ENCODE assay signal across 8 mouse cellular contexts in genomic region chr11:44665741-44666531, GRCm38 (mm10). TPM values are rescaled to one million over a fixed set of nuclear protein-coding genes. Genes with fewer than 3 reads are reported as not detected.
A peak's percentile ranks its signal among the peaks of the same experiment; 100 is the strongest.
DNase-seq lines count a peak whose midpoint lies in the region; ATAC-seq and TF ChIP-seq lines count a peak whose summit lies in the region.

No protein-coding gene starts in this region.

- peak overlapping the region; percentile 48; the same call in 1 of the 2 replicates for H3K4me2 ChIP-seq in forebrain, embryonic 11.5 days (ENCODE audit: low read depth, low read length, severe bottlenecking)
- H3K4me2 ChIP-seq in forebrain, postnatal 0 days (ENCODE audit: low read depth), result no peak overlapping the region
- H3K4me2 ChIP-seq in lung, embryonic 15.5 days, result peak overlapping the region; percentile 56; the same call in 1 of the 2 replicates
- H3K4me2 ChIP-seq in limb, embryonic 11.5 days (ENCODE audit: low read depth, severe bottlenecking), result peak overlapping the region; percentile 34
- H3K4me2 ChIP-seq in stomach, embryonic 16.5 days (ENCODE audit: low read depth, low read length), result peak overlapping the region; percentile 45; the same call in 1 of the 2 replicates

- H3K36me3 ChIP-seq in forebrain, embryonic 11.5 days (ENCODE audit: control insufficient read depth, insufficient read depth, low read length), result no peaks in the 10 kb centered on the region
- no peaks in the 10 kb centered on the region for H3K36me3 ChIP-seq in forebrain, postnatal 0 days (ENCODE audit: insufficient read depth)
- H3K36me3 ChIP-seq in lung, embryonic 15.5 days, result no peaks in the 10 kb centered on the region
- no peaks in the 10 kb centered on the region for H3K36me3 ChIP-seq in limb, embryonic 11.5 days (ENCODE audit: control insufficient read depth, insufficient read depth, low read length)
- H3K36me3 ChIP-seq in stomach, embryonic 16.5 days (ENCODE audit: control insufficient read depth, insufficient read depth, low read length), result no peaks in the 10 kb centered on the region

- no peaks in the 10 kb centered on the region for H3K9me3 ChIP-seq in forebrain, embryonic 11.5 days (ENCODE audit: control insufficient read depth, low read length)
- no peaks in the 10 kb centered on the region for H3K9me3 ChIP-seq in forebrain, postnatal 0 days (ENCODE audit: low read length)
- H3K9me3 ChIP-seq in lung, embryonic 15.5 days, result no peaks in the 10 kb centered on the region
- no peaks in the 10 kb centered on the region for H3K9me3 ChIP-seq in limb, embryonic 11.5 days (ENCODE audit: control insufficient read depth, low read length)
- no peaks in the 10 kb centered on the region for H3K9me3 ChIP-seq in stomach, embryonic 16.5 days (replicated peaks; ENCODE audit: control insufficient read depth, low read length)

- H3K27me3 ChIP-seq in forebrain, embryonic 11.5 days (ENCODE audit: control insufficient read depth, insufficient read depth, low read length), result peaks cover 19% of the 10 kb centered on the region
- H3K27me3 ChIP-seq in forebrain, postnatal 0 days (ENCODE audit: insufficient read depth, low read length), result peaks cover 47% of the 10 kb centered on the region
- H3K27me3 ChIP-seq in lung, embryonic 15.5 days, result peaks cover 24% of the 10 kb centered on the region; the same call in 1 of the 2 replicates
- H3K27me3 ChIP-seq in limb, embryonic 11.5 days (ENCODE audit: control insufficient read depth, insufficient read depth, low read length), result no peaks in the 10 kb centered on the region
- peaks cover 3% of the 10 kb centered on the region; the same call in 1 of the 2 replicates for H3K27me3 ChIP-seq in stomach, embryonic 16.5 days (ENCODE audit: control insufficient read depth, insufficient read depth, low read length)

- WGBS in forebrain, embryonic 11.5 days, result 25% methylated on average over 7 of the region's 7 CpGs
- 43% methylated on average over 7 of the region's 7 CpGs for WGBS in forebrain, postnatal 0 days
- WGBS in lung, embryonic 15.5 days, result 49% methylated on average over 7 of the region's 7 CpGs
- 12% methylated on average over 7 of the region's 7 CpGs for WGBS in limb, embryonic 11.5 days
- WGBS in stomach, embryonic 16.5 days, result 49% methylated on average over 7 of the region's 7 CpGs

- no peak overlapping the region; the same call in 1 of the 2 replicates for H3K4me3 ChIP-seq in forebrain, embryonic 11.5 days (ENCODE audit: low read depth, low read length)
- H3K4me3 ChIP-seq in forebrain, postnatal 0 days (ENCODE audit: low read depth, low read length), result no peak overlapping the region
- no peak overlapping the region for H3K4me3 ChIP-seq in lung, embryonic 15.5 days
- no peak overlapping the region for H3K4me3 ChIP-seq in limb, embryonic 11.5 days (ENCODE audit: low read depth, low read length)
- H3K4me3 ChIP-seq in stomach, embryonic 16.5 days (replicated peaks; ENCODE audit: low read length), result no peak overlapping the region

- peaks cover 12% of the 10 kb centered on the region for H3K4me1 ChIP-seq in forebrain, embryonic 11.5 days (replicated peaks; ENCODE audit: control insufficient read depth, insufficient read depth, low read length)
- no peaks in the 10 kb centered on the region for H3K4me1 ChIP-seq in forebrain, postnatal 0 days (ENCODE audit: insufficient read depth)
- H3K4me1 ChIP-seq in lung, embryonic 15.5 days, result peaks cover 6% of the 10 kb centered on the region
- peaks cover 26% of the 10 kb centered on the region for H3K4me1 ChIP-seq in limb, embryonic 11.5 days (ENCODE audit: control insufficient read depth, insufficient read depth, low read length)
- peaks cover 8% of the 10 kb centered on the region for H3K4me1 ChIP-seq in stomach, embryonic 16.5 days (ENCODE audit: control insufficient read depth, insufficient read depth, low read length)

- TF ChIP-seq CTCF in forebrain, postnatal 0 days (IDR thresholded peaks at IDR 0.05; ENCODE audit: low read depth), result no peak

- H3K9ac ChIP-seq in forebrain, embryonic 11.5 days (ENCODE audit: low read length), result no peak overlapping the region
- H3K9ac ChIP-seq in forebrain, postnatal 0 days, result no peak overlapping the region
- no peak overlapping the region for H3K9ac ChIP-seq in lung, embryonic 15.5 days
- no peak overlapping the region for H3K9ac ChIP-seq in limb, embryonic 11.5 days (ENCODE audit: low read length)
- no peak overlapping the region for H3K9ac ChIP-seq in stomach, embryonic 16.5 days (ENCODE audit: low read length)

- ATAC-seq in forebrain, embryonic 11.5 days (replicated peaks; ENCODE audit: low FRiP score), result no peak
- ATAC-seq in forebrain, postnatal 0 days, result no peak
- 0 out of 2 replicates have a peak, but pooled peaks have one; percentile 11 for ATAC-seq in lung, embryonic 15.5 days (ENCODE audit: borderline replicate concordance, extremely low read depth, low FRiP score, low TSS enrichment)
- ATAC-seq in limb, embryonic 11.5 days (ENCODE audit: insufficient number of reproducible peaks, low FRiP score, low TSS enrichment, low read depth), result 0 out of 2 replicates have a peak, but pooled peaks have one; percentile 22
- ATAC-seq in stomach, embryonic 16.5 days (ENCODE audit: insufficient read depth, low FRiP score), result no peak

- no peak for DNase-seq in forebrain, embryonic 11.5 days (ENCODE audit: low spot score)
- DNase-seq in forebrain, postnatal 0 days, result no peak
- DNase-seq in lung, adult 18-20 months, result no peak
- no peak for DNase-seq in limb, embryonic 11.5 days (ENCODE audit: low spot score)
- DNase-seq in spleen, postnatal 36 days (ENCODE audit: low spot score in 2 of 2), result no peak
- no peak for DNase-seq in B cell, adult 2 months

- no peak overlapping the region for H3K27ac ChIP-seq in forebrain, embryonic 11.5 days (ENCODE audit: low read depth, low read length)
- H3K27ac ChIP-seq in forebrain, postnatal 0 days (ENCODE audit: low read depth, low read length), result no peak overlapping the region
- no peak overlapping the region for H3K27ac ChIP-seq in lung, embryonic 15.5 days
- H3K27ac ChIP-seq in limb, embryonic 11.5 days (replicated peaks; ENCODE audit: low read depth, low read length), result peak overlapping the region; percentile 37; the same call in 1 of the 2 replicates
- H3K27ac ChIP-seq in stomach, embryonic 16.5 days (ENCODE audit: low read length), result peak overlapping the region; percentile 39; the same call in 1 of the 2 replicates

RNA-seq across cellular contexts. Expression of gene Ebf1, which starts 48.8 kb away (rescaled TPM):
- 17.5 and 21.3 TPM in 2 replicates for polyA plus RNA-seq in forebrain, embryonic 11.5 days (2014; fragmentation: Nextera tagmentation; extraction: Ambion mirVana)
- 12.9 and 13.0 TPM in 2 replicates for total RNA-seq in forebrain, postnatal 0 days (2014; rRNA removed)
- 15.6 and 20.6 TPM in 2 replicates for polyA plus RNA-seq in forebrain, postnatal 0 days (2015; fragmentation: Nextera tagmentation; extraction: Ambion mirVana)
- polyA plus RNA-seq in lung, embryonic 15.5 days (2015; fragmentation: Nextera tagmentation; extraction: Ambion mirVana), result 10.5 and 12.4 TPM in 2 replicates
- 56.0 and 61.7 TPM in 2 replicates for polyA plus RNA-seq in limb, embryonic 11.5 days (2014; fragmentation: Nextera tagmentation; extraction: Ambion mirVana)
- polyA plus RNA-seq in stomach, embryonic 16.5 days (2015; fragmentation: Nextera tagmentation; extraction: Ambion mirVana), result 11.5 and 12.4 TPM in 2 replicates

Comparison
In these comparisons a context has a peak if more than half of its experiments do, and no peak if none do; other contexts are left out.
1. ATAC-seq: peak in lung, embryonic 15.5 days (single experiment) and limb, embryonic 11.5 days (single experiment); none in forebrain, embryonic 11.5 days (single experiment), forebrain, postnatal 0 days (single experiment) and stomach, embryonic 16.5 days (single experiment).
2. H3K27ac ChIP-seq: peak in limb, embryonic 11.5 days (single experiment) and stomach, embryonic 16.5 days (single experiment); none in forebrain, embryonic 11.5 days (single experiment), forebrain, postnatal 0 days (single experiment) and lung, embryonic 15.5 days (single experiment).